8 mouse cellular contexts compared by ENCODE assay signal in the genomic region with DNA sequence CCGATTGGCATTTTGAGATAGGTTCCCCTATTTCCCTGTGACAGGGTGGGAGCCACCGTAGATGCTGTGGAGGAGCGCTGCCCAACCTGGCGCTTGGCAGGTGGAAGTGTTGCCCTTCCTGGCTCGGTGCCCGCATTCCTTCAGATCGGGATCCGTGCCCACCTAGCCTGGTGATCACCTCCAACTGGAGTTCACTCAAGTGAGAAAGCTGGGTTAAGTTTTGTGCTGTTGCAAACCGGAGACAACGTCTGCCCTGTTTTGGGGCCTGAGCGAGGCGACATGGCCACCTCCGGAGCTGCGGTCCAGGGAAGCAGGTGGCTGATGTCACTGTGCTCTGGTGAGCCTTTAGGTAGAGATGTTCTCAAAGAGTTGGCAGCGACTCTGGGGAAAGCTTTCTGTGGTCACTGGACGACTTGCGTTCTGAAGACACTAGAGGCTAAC. TPM values are rescaled to one million over a fixed set of nuclear protein-coding genes. Genes with fewer than 3 reads are reported as not detected.
A peak's percentile ranks its signal among the peaks of the same experiment; 100 is the strongest.
DNase-seq lines count a peak whose midpoint lies in the region; ATAC-seq lines count a peak whose summit lies in the region.

No protein-coding gene starts in this region.

- peak overlapping the region; percentile 51 for H3K9ac ChIP-seq in neural tube, embryonic 11.5 days (ENCODE audit: low read length)
- H3K9ac ChIP-seq in stomach, embryonic 16.5 days (ENCODE audit: low read length): peak overlapping the region; percentile 77

- DNase-seq in neural tube, embryonic 11.5 days (ENCODE audit: low spot score): peak; percentile 17
- no peak for DNase-seq in neural tube, embryonic 10.5 days (ENCODE audit: extremely low spot score, low spot score)
- DNase-seq in cerebellum, postnatal 25 days: peak; percentile 69 to 80
- no peak for DNase-seq in hindbrain, embryonic 10.5 days (ENCODE audit: low spot score)
- peak; percentile 2 to 33 for DNase-seq in layer of hippocampus, postnatal 14 days (ENCODE audit: low spot score in 2 of 2)
- no peak for DNase-seq in midbrain, embryonic 10.5 days (ENCODE audit: low spot score)

- H3K27me3 ChIP-seq in neural tube, embryonic 11.5 days (ENCODE audit: control insufficient read depth, insufficient read depth, low read length): peaks cover 14% of the 10 kb centered on the region
- peaks cover 38% of the 10 kb centered on the region for H3K27me3 ChIP-seq in hindbrain, embryonic 10.5 days (ENCODE audit: insufficient read depth, poor library complexity, severe bottlenecking)
- H3K27me3 ChIP-seq in midbrain, embryonic 10.5 days (ENCODE audit: low read depth, poor library complexity, severe bottlenecking): peaks cover 38% of the 10 kb centered on the region
- peaks cover 24% of the 10 kb centered on the region for H3K27me3 ChIP-seq in stomach, embryonic 16.5 days (ENCODE audit: control insufficient read depth, insufficient read depth, low read length)

- no peaks in the 10 kb centered on the region for H3K4me1 ChIP-seq in neural tube, embryonic 11.5 days (ENCODE audit: control insufficient read depth, insufficient read depth, low read length)
- H3K4me1 ChIP-seq in hindbrain, embryonic 10.5 days (replicated peaks): peaks cover 16% of the 10 kb centered on the region
- peaks cover 17% of the 10 kb centered on the region for H3K4me1 ChIP-seq in midbrain, embryonic 10.5 days
- H3K4me1 ChIP-seq in stomach, embryonic 16.5 days (ENCODE audit: control insufficient read depth, insufficient read depth, low read length): peaks cover 6% of the 10 kb centered on the region

- ATAC-seq in neural tube, embryonic 11.5 days (ENCODE audit: insufficient read depth, low FRiP score, low TSS enrichment): no peak
- ATAC-seq in stomach, embryonic 16.5 days (ENCODE audit: insufficient read depth, low FRiP score): no peak; the same call in 1 of the 2 replicates
- ATAC-seq in inflammation-experienced regulatory T-cells, adult 6 months: no peak

- no peaks in the 10 kb centered on the region for H3K36me3 ChIP-seq in neural tube, embryonic 11.5 days (ENCODE audit: control insufficient read depth, insufficient read depth, low read length)
- no peaks in the 10 kb centered on the region for H3K36me3 ChIP-seq in hindbrain, embryonic 10.5 days
- H3K36me3 ChIP-seq in midbrain, embryonic 10.5 days: no peaks in the 10 kb centered on the region
- H3K36me3 ChIP-seq in stomach, embryonic 16.5 days (ENCODE audit: control insufficient read depth, insufficient read depth, low read length): no peaks in the 10 kb centered on the region

- H3K4me2 ChIP-seq in neural tube, embryonic 11.5 days (ENCODE audit: low read depth): peak overlapping the region; percentile 93
- H3K4me2 ChIP-seq in stomach, embryonic 16.5 days (ENCODE audit: low read depth, low read length): peak overlapping the region; percentile 99

- H3K4me3 ChIP-seq in neural tube, embryonic 11.5 days (ENCODE audit: low read depth, low read length): peak overlapping the region; percentile 50
- H3K4me3 ChIP-seq in hindbrain, embryonic 10.5 days: peak overlapping the region; percentile 74
- peak overlapping the region; percentile 77 for H3K4me3 ChIP-seq in midbrain, embryonic 10.5 days
- peak overlapping the region; percentile 71 for H3K4me3 ChIP-seq in stomach, embryonic 16.5 days (replicated peaks; ENCODE audit: low read length)

- no peaks in the 10 kb centered on the region for H3K9me3 ChIP-seq in neural tube, embryonic 11.5 days (ENCODE audit: control insufficient read depth, low read length)
- H3K9me3 ChIP-seq in hindbrain, embryonic 10.5 days: peaks cover 4% of the 10 kb centered on the region; the same call in 1 of the 2 replicates
- 0 out of 2 replicates have a peak, but pooled peaks cover 5% of the 10 kb centered on the region for H3K9me3 ChIP-seq in midbrain, embryonic 10.5 days (replicated peaks)
- H3K9me3 ChIP-seq in stomach, embryonic 16.5 days (replicated peaks; ENCODE audit: control insufficient read depth, low read length): 0 out of 2 replicates have a peak, but pooled peaks cover 3% of the 10 kb centered on the region

- no peak overlapping the region for H3K27ac ChIP-seq in neural tube, embryonic 11.5 days (ENCODE audit: low read depth, low read length)
- H3K27ac ChIP-seq in hindbrain, embryonic 10.5 days: peak overlapping the region; percentile 77; the same call in 1 of the 2 replicates
- H3K27ac ChIP-seq in midbrain, embryonic 10.5 days (replicated peaks): no peak overlapping the region; the same call in 1 of the 2 replicates
- H3K27ac ChIP-seq in stomach, embryonic 16.5 days (ENCODE audit: low read length): no peak overlapping the region

- 3% methylated on average over 17 of the region's 17 CpGs for WGBS in neural tube, embryonic 11.5 days
- 3% methylated on average over 17 of the region's 17 CpGs for WGBS in hindbrain, embryonic 10.5 days
- 3% methylated on average over 17 of the region's 17 CpGs for WGBS in midbrain, embryonic 10.5 days
- WGBS in stomach, embryonic 16.5 days: 3% methylated on average over 17 of the region's 17 CpGs

RNA-seq across cellular contexts. Expression of a gene that starts 0.8 kb away (rescaled TPM):
- 4.1 and 4.9 TPM in 2 replicates for polyA plus RNA-seq in neural tube, embryonic 11.5 days (2014; fragmentation: Nextera tagmentation; extraction: Ambion mirVana)
- 3.4 and 3.7 TPM in 2 replicates for polyA plus RNA-seq in hindbrain, embryonic 10.5 days (2016; fragmentation: Nextera tagmentation; extraction: Ambion mirVana)
- total RNA-seq in layer of hippocampus, postnatal 14 days (2021): 1 to 10 TPM; 5.9 to 6.6 TPM
- polyA plus RNA-seq in midbrain, embryonic 10.5 days (2016; fragmentation: Nextera tagmentation; extraction: Ambion mirVana): 3.0 and 4.2 TPM in 2 replicates
- 7.9 and 9.4 TPM in 2 replicates for polyA plus RNA-seq in stomach, embryonic 16.5 days (2015; fragmentation: Nextera tagmentation; extraction: Ambion mirVana)
- 10 to 100 TPM in 2 of 3 experiments, 1 to 10 TPM in 1; 8.5 to 11.0 (median 10.6) TPM for polyA plus RNA-seq in inflammation-experienced regulatory T-cells, adult 6 months (2017; shearing (Covaris generic))

Comparison
In these comparisons a context has a peak if more than half of its experiments do, and no peak if none do; other contexts are left out.
1. DNase-seq: peak in neural tube, embryonic 11.5 days (single experiment), cerebellum, postnatal 25 days (2 of 2) and layer of hippocampus, postnatal 14 days (2 of 2); none in neural tube, embryonic 10.5 days (single experiment), hindbrain, embryonic 10.5 days (single experiment) and midbrain, embryonic 10.5 days (single experiment).
2. Peak in every context shown above with its lines, with median percentiles within 50 percentile points of each other: H3K4me3 ChIP-seq.